Mouse (Mus musculus): Measurements from ENCODE around the gene Ap3b1. TPM values are rescaled to one million over a fixed set of nuclear protein-coding genes. Genes with fewer than 3 reads are reported as not detected.

Gene Ap3b1
- total and polyA plus RNA-seq, 3 experiments = 46.0 to 113 (median 60.7) TPM

DNA sequence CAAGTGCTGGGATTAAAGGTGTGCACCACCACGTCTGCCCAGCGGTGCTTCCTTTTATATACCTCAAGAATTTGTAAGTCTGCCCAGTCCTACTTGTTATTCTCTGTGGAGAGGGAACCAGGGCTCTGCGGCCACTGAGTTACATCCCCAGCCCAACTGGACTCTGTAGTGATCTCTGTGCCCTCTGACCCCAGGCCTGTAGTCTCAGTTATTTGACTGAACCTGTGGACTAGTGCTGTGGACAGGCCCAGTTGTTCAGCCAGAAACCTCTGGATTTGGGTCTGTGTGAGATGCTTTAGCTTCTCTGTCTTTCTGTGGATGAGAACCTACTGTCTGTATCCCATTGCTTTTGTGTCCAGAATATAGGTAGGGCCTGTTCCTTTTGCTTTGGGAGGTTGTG is 15.4 kb downstream of the Ap3b1 start:
- Histone ChIP-seq H3K27me3 (replicated peaks) (no peaks in the 10 kb centered on the region), H3K4me2 (ENCODE audit: insufficient read depth, low read depth, poor library complexity, severe bottlenecking) (no peak overlapping the region), H3K4me1 (ENCODE audit: control insufficient read depth in 1 of 2, insufficient read depth in 2 of 2) (peaks cover 0 to 16% of the 10 kb centered on the region in 2 experiments), H3K9ac (ENCODE audit: insufficient read depth, low read depth) (no peak overlapping the region), H3K4me3 (replicated peaks in 1 of 3; ENCODE audit: low read depth in 2 of 3, low read length in 2 of 3, poor library complexity in 1 of 3) (no peak overlapping the region), H3K9me3 (replicated peaks; ENCODE audit: low read length) (no peaks in the 10 kb centered on the region), H3K36me3 (replicated peaks in 1 of 2; ENCODE audit: control insufficient read depth in 1 of 2, insufficient read depth in 1 of 2, low read length in 1 of 2) (peaks cover 13 to 72% of the 10 kb centered on the region in 2 experiments), H3K27ac (ENCODE audit: insufficient read depth, low read depth) (no peak overlapping the region), H3K79me2 (replicated peaks; ENCODE audit: control insufficient read depth, extremely low read depth, insufficient read depth, poor library complexity, severe bottlenecking) (peaks cover 13% of the 10 kb centered on the region)
- TF ChIP-seq MEF2A (IDR thresholded peaks at IDR 0.05; ENCODE audit: borderline replicate concordance, low read depth, low read length) (no peak), BHLHE40 (IDR thresholded peaks at IDR 0.05; ENCODE audit: low read depth, low read length) (no peak), MXI1 (IDR thresholded peaks at IDR 0.05; ENCODE audit: low read depth, low read length) (no peak), USF1 (IDR thresholded peaks at IDR 0.05; ENCODE audit: low read depth, low read length) (no peak), USF2 (conservative IDR thresholded peaks at IDR 0.05; ENCODE audit: low read depth, low read length) (no peak), POLR2AphosphoS2 (IDR thresholded peaks at IDR 0.05; ENCODE audit: low read depth, low read length) (no peak), CTCF (conservative IDR thresholded peaks at IDR 0.05 in 1 of 2, IDR thresholded peaks at IDR 0.05 in 1 of 2; ENCODE audit: low read depth in 2 of 2, low read length in 2 of 2) (no peak), JUND (conservative IDR thresholded peaks at IDR 0.05; ENCODE audit: low read depth, low read length) (no peak), JUN (IDR thresholded peaks at IDR 0.05; ENCODE audit: insufficient read depth, low read depth, low read length) (no peak), SIN3A (IDR thresholded peaks at IDR 0.05; ENCODE audit: low read length) (no peak), KAT2A (IDR thresholded peaks at IDR 0.05; ENCODE audit: insufficient replicate concordance, low read length) (no peak), ELF1 (IDR thresholded peaks at IDR 0.05; ENCODE audit: low read depth, low read length) (no peak)
- dilution Hi-C loops (cut with MboI; ENCODE audit: extremely low pct_ligation_motif_present, extremely low pct_unique_long_range_greater_than_20kb, low sequenced_read_pairs) (no loop called here), in situ Hi-C loops (cut with MboI; ENCODE audit: low pct_ligation_motif_present, low pct_unique_long_range_greater_than_20kb, low sequenced_read_pairs) (no loop called here)
- DNase-seq (ENCODE audit: extremely low read depth) = no peak

DNA sequence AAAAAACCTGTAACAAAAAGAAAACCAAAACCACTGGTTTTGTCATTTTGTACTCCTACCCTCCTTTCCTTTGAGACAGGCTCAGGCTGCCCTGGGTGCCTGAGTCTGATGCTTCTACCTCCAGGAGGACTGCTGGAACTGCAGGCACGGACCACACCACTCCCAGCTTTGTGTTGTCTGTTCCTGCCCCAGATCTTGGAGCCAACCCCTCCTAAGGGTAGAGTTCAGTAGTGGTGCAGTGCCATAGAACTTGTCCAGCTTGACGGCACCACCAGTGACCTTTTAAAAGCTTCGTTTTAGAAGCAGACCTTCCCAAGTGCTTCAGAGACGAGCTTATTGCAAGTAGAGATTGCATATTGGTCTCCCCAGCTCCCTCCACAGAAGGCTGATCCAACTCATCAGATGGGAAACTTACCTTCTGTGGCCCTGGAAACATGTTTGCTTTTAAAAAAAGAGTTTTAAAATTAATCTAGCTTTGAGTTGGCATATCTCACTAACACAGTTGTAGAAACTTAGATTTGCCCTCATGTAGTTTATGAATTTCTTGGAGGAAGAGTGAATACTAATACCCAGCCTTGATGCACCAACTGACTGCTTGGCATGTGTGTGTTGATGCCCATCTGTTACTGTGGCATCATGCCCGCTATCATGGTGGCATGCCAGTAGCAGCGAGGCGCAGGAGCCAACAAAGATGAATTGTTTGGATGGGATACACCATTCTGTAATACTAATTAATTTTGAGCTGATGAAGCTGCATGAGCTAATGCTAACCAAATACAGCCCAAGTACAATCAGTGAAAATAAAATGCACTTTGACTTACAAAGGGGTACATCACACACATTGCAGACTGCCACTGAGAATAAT is 17.0 kb downstream of the Ap3b1 start:
- in situ Hi-C loops (cut with MboI; ENCODE audit: low pct_ligation_motif_present, low pct_unique_long_range_greater_than_20kb, low sequenced_read_pairs) (no loop called here), dilution Hi-C loops (cut with MboI; ENCODE audit: extremely low pct_ligation_motif_present, extremely low pct_unique_long_range_greater_than_20kb, low sequenced_read_pairs) (no loop called here)
- H3K4me3 ChIP-seq (replicated peaks in 1 of 3; ENCODE audit: low read depth in 2 of 3, low read length in 2 of 3, poor library complexity in 1 of 3) = no peak overlapping the region
- no peak overlapping the region for H3K4me2 ChIP-seq (ENCODE audit: insufficient read depth, low read depth, poor library complexity, severe bottlenecking)
- H3K9ac ChIP-seq (ENCODE audit: insufficient read depth, low read depth) = no peak overlapping the region
- H3K79me2 ChIP-seq (replicated peaks; ENCODE audit: control insufficient read depth, extremely low read depth, insufficient read depth, poor library complexity, severe bottlenecking) = peaks cover 15% of the 10 kb centered on the region
- H3K36me3 ChIP-seq (replicated peaks in 1 of 2; ENCODE audit: control insufficient read depth in 1 of 2, insufficient read depth in 1 of 2, low read length in 1 of 2) = peaks cover 13 to 63% of the 10 kb centered on the region in 2 experiments
- peaks cover 2 to 32% of the 10 kb centered on the region in 2 experiments for H3K4me1 ChIP-seq (ENCODE audit: control insufficient read depth in 1 of 2, insufficient read depth in 2 of 2)
- H3K9me3 ChIP-seq (replicated peaks; ENCODE audit: low read length) = no peaks in the 10 kb centered on the region
- no peak overlapping the region for H3K27ac ChIP-seq (ENCODE audit: insufficient read depth, low read depth)
- no peaks in the 10 kb centered on the region for H3K27me3 ChIP-seq (replicated peaks)
- TF ChIP-seq PAX5 (IDR thresholded peaks at IDR 0.05; ENCODE audit: low read length) (no peak), SMC3 (IDR thresholded peaks at IDR 0.05; ENCODE audit: low read depth, low read length) (no peak), UBTF (IDR thresholded peaks at IDR 0.05; ENCODE audit: low read depth, low read length) (no peak), ZMIZ1 (IDR thresholded peaks at IDR 0.05; ENCODE audit: low read depth, low read length) (no peak), SIN3A (IDR thresholded peaks at IDR 0.05; ENCODE audit: low read length) (no peak), NELFE (IDR thresholded peaks at IDR 0.05; ENCODE audit: low read depth, low read length) (no peak), IRF4 (IDR thresholded peaks at IDR 0.05; ENCODE audit: low read depth, low read length) (no peak), RAD21 (IDR thresholded peaks at IDR 0.05; ENCODE audit: low read depth, low read length) (no peak), BHLHE40 (IDR thresholded peaks at IDR 0.05; ENCODE audit: low read depth, low read length) (no peak), ZKSCAN1 (IDR thresholded peaks at IDR 0.05; ENCODE audit: borderline replicate concordance, low read depth, low read length) (no peak), NRF1 (IDR thresholded peaks at IDR 0.05; ENCODE audit: low read depth, low read length) (no peak), MAX (IDR thresholded peaks at IDR 0.05; ENCODE audit: low read length) (no peak), ZNF384 (IDR thresholded peaks at IDR 0.05; ENCODE audit: low read depth, low read length) (no peak), USF2 (conservative IDR thresholded peaks at IDR 0.05; ENCODE audit: low read depth, low read length) (no peak), MYC (IDR thresholded peaks at IDR 0.05; ENCODE audit: low read depth, low read length) (no peak), ETS1 (conservative IDR thresholded peaks at IDR 0.05; ENCODE audit: low read depth, low read length) (no peak), MXI1 (IDR thresholded peaks at IDR 0.05; ENCODE audit: low read depth, low read length) (no peak), HCFC1 (IDR thresholded peaks at IDR 0.05; ENCODE audit: low read depth, low read length) (no peak), ELF1 (IDR thresholded peaks at IDR 0.05; ENCODE audit: low read depth, low read length) (no peak), TCF12 (IDR thresholded peaks at IDR 0.05; ENCODE audit: low read depth, low read length) (no peak)
- no peak for DNase-seq (ENCODE audit: extremely low read depth)
